Mouse (Mus musculus) left cerebral cortex, postnatal 10 days (tissue): ENCODE results near the gene Eme2. TPM values are rescaled to one million over a fixed set of nuclear protein-coding genes. Genes with fewer than 3 reads are reported as not detected.

Experiments
- DNase-seq, 2 experiments: peaks; one replicate each; pipeline ENCODE4 v3.0.0; 2021 to 2022; ENCODE audit warnings: low spot score in 2 of 2, mixed read lengths in 1 of 2; ENCODE audit errors: extremely low spot score in 1 of 2
- intact Hi-C: fragments of 180-260 bp; cut with DNase I; formaldehyde crosslinking; loops from one replicate; pipeline ENCODE4 v1.15.1; 2025
- total RNA-seq, 2 experiments: library from RNA; stranded (reverse); gene quantifications; 2 replicates each; pipeline ENCODE4 v1.2.3; 2021

The Eme2 gene
- total RNA-seq, 2 experiments from 2014 or later, result 53.9 to 56.6 TPM

DNA sequence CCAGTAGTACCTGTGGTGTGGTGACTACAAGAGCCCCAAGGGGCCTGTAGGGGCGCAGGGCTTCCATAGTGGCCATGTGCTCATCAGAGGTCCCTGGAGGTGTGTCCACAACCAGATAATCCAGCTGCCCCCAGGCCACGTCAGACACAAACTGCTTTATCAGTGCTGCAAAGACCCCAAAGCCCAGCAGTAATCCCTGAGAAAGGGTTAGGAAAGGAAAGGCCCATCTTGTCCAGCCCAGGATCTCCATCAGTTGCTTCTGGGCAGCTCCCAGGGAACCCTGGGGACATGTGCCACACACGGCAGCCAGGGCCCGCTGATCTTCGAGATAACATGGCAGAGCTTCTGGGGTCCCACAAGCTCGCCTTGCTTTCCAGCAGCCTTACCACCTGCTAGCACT is 10.5 kb downstream of the Eme2 start:
- no peak for DNase-seq
- intact Hi-C loops, result loop anchor here (5.0 kb wide), 1 partner anchor 147 kb away; the partner anchor contains the start of gene Msrb1

DNA sequence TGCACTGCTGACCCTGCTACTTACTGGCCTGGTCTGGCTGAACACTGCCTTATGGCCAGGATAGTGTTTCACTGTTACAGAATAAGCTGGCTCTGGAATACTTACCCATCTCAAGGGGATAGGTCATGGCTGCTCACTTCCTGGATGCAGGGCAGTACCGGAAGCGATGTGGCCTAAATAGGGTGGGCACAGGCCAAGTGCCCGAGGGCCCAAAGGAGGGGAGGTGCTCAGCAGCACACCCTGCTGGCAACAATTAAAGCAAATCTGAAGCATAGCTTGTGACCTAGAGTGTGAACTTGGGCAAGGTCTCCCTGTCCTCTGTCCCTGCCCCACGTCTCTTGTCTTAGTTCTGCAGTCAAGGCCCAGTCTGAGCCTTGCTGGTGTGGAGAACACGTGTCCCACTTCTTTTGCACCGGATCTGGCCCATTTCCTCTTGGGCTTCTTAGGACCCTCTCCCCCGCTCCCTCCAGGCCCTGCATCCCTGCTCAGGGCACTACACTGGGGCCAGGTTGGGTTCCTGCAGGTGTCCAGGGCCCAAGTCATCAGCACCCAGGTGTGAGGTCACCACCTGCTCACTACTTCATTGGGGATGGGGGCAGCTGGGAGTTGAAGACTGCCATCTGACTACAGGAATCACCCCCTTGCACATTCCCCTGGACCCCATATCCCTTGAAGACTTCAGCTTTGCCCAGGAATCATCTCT is 13.0 kb downstream of the Eme2 start:
- no peak for DNase-seq
- intact Hi-C loops, result loop anchor here (5.0 kb wide), 1 partner anchor 145 kb away; the partner anchor contains the start of gene Msrb1

DNA sequence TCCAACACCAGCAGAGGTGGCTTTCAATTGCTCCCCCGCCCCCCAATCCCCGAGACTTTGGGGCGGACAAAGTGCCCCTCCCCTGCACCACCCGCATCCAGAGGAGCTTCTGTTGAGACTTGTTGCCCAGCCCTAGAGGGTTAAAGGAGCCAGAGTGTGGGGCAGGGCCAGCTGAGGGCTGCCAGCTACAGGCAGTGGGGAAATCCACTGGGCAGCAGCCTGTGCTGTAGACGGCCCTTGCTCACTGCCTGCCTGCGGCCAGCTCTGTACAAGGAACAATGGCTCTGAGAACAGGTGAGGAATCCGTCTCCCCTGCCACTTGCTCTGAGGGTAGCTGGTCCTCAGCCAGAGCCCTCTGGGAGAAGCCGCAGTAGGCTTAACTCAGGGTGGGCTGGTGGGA is 16.4 kb downstream of the Eme2 start:
- intact Hi-C loops, result no loop called here
- no peak for DNase-seq

DNA sequence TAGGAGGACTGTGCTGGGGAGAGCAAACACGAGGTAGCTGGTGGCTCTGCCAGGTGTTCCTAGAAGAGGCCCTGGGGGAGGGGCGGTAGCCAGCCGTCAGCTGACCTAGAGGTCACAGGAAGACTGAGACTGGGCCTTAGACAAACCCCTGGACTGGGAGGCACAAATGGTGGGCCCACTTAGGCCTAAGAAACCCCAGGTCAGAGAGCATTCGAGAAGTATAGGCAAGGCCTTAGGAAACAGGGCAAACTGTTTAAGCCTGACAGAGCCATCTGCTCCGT is 16.8 kb downstream of the Eme2 start:
- DNase-seq, result no peak
- intact Hi-C loops, result no loop called here

DNA sequence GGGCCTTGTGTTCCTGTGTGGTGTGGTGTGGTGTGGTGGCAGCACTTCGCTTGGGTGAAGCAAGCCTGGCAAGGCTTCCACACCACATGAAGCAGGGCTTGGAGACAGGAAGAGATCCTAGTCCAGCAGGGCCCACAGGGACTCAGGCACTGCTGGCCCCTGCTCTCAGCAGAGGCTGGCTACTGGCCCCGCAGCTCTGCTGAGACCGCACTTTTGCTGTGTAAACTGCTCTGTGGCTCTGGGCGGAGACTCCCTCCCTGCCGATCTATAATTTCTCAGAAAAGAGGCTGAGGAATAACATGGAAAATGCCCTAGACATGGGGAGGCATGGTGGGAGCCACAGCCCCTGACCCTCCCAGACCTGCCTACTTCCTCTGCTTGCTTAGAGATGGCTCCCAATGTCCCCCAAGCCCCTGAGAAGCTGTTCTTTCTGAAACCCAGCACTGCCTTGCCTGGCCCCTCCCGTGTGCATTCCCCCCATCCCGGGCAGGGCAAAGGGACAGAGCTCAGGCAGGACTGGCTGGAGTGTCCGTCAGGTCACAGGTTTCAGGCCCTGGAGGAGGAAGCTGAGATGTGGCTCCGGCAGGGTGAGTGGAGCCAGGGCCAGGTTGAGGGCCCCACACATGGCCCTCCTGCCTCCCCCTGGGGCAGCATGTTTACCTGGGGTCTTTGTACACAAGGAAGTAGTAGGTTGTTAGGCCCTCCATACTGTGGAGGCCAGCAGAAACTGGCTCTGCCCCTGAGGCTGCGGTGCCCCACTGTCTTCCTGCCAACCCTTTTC is 17.4 kb downstream of the Eme2 start:
- intact Hi-C loops, result no loop called here
- DNase-seq, result no peak

DNA sequence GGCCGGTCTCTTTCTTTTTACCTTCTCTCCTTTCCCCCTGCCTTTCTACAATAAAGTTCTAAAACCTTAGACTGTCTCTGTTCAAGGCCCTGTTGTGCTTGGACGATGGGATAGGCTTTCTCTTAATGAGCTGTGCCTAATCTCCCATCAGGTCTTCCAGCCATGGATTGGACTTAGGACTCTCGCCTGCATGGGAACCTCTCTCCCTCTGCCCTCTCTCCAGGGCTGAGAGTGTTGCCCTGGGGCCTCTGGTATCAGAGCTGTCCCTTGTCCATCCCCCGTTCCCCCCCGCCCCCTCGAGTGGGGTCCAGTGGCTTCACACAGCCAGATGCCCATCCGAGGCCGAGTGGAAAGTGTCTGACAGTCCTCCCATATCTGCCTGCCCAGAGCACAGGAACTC is 19.9 kb downstream of the Eme2 start:
- intact Hi-C loops, result no loop called here
- DNase-seq, result no peak

DNA sequence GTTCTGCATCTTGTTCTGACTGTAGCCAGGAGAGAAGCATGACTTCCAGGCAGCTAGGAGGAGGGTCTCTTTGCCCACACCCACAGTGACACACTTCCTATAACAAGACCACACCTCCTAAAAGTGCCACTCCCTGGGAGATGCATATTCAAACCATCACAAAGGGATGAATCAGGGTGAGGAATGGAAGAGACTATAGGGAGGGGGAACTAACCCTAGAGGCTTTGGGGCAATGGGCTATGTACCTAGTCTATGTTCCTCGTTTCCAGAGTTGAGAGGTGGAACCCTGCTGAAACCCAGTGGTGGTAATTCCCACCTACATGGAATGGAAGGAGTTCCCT is 20.5 kb downstream of the Eme2 start:
- DNase-seq, result no peak
- intact Hi-C loops, result no loop called here

DNA sequence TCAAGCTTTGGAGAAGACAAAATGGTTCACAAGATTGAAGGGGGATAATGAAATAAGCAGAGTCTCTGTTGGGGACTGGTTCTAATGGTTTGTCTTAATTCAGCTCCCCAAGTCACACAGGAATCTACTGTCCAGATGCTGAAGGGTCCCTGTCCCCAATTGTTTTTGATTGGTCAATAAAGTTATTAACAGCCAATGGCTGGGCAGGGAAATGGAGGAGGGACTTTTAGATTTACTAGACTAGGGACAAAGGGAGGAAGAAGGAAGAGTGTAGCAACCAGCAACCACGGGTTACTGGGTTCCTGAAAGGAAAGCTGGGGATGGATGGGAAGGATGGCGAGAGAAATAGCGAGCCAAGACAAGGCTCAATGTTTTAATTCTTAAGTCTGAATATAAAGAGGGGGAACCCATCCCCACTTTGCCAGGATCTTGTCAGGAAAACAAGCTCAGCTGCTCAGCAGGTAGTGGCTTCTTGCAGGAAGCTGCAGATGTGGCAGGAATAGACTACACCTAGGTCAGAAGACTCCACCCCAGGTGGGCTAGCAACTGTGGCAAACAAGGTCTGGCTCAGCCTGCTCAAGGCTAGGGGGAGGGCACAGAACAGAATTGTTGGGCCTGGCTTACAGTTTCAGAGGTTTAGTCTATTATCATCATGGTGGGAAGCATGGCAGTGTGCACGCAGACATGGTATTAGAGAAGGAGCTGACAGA is 21.0 kb downstream of the Eme2 start:
- intact Hi-C loops, result no loop called here

DNA sequence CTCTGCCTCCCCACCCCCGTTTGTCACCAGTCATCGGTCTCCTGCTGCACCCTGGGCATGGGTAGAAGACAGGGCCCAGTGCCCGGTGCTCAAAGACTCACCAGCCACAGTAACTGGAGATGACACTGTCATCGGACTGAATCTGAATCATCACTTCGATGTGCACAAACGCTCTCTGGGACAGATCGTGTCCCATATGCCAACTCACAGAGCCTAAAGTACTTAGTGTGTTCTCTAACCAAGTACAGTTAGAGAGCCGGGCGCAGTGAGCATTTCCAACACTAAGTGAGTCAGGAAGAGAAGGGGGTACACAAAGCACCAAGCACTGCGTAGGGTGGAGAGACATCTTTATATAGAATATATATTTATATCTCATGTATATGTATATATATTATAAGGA is 27.0 kb downstream of the Eme2 start:
- DNase-seq, result no peak
- intact Hi-C loops, result no loop called here

More for the DNA sequence above, 21.0 kb downstream of the Eme2 start:
- no peak for DNase-seq

DNA sequence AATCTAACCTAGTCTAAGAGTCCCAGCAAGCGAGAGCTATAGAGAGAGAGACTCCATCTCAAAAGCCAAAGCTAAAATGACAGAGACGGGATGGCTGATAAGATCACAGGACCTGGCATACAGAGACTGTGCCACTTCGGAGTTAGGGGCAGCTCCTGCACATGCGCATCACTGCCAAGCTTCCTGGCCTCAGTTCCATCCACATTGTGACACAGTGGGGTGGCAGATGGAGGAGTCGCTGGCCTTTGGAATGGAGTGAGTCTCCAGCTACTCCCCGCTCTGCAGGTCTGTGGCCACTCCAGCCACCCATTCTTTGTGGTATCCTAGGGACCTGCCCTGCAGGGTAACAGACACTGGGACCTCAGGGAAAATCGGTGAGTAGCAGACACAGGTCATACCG is 29.1 kb downstream of the Eme2 start, which contains the start of gene Igfals:
Gene Igfals (plus strand): TSS at position 222 of the 400 bp plus-strand sequence.
- intact Hi-C loops, result no loop called here

DNA sequence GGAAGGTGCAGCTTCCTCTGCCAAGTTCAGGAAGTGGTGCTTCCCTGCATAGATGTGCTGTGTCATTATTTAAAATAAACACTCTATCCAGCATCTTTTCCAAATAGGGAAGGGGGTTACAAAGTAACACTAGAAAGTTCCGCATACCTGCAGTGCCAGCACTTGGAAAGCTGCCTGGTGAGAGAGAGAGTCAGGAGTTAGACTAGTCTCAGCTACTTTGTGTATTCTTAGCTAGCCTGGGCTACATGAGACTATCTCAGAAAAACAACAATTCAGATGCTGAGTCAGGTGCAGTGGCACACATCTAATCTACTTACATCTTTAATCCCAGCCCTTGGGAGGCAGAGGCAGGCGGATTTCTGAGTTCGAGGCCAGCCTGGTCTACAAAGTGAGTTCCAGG is 33.1 kb downstream of the Eme2 start:
- intact Hi-C loops, result no loop called here
- no peak for DNase-seq

More for the DNA sequence above, 29.1 kb downstream of the Eme2 start, which contains the start of gene Igfals:
- no peak for DNase-seq

DNA sequence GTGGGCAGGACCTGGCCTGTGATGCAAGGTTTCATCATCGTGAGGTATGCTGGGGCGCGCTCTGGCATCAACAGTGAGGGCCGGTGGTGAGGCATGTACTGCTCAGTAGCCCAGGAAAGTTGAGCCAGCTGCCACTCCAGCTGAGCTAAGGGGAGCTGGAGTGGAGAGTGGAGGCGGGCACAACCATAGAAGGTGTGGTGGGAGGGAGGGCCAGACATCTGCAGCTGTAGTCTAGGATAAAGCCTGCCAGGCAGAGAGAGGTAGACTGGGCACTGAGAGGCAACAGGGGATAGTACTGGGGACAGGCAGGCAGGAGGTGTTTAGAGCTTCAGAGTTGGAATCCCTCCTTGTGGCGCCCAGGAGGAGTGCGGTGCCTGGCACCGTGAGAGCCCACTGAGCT is 34.8 kb downstream of the Eme2 start:
- intact Hi-C loops, result no loop called here
- DNase-seq, result no peak

DNA sequence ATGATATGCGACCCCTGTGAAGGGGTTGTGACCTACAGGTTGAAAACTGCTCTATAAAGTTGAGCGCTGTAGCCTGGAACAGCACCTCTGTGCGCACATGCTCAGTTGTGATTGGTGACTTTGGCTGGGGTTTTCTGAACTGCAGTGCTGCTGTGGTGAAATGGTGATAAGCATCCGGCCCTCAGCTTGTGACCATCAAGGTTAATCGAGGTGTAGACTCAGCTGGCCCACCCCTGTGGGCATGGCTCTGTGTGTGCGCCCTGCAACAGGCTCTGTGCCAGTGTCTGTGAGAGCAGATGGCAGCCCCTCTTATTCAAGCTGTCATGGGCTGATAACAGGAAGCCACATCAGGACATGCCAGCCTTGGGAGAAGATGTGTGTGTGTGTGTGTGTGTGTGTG is 35.9 kb downstream of the Eme2 start:
- intact Hi-C loops, result no loop called here
- DNase-seq, result no peak

DNA sequence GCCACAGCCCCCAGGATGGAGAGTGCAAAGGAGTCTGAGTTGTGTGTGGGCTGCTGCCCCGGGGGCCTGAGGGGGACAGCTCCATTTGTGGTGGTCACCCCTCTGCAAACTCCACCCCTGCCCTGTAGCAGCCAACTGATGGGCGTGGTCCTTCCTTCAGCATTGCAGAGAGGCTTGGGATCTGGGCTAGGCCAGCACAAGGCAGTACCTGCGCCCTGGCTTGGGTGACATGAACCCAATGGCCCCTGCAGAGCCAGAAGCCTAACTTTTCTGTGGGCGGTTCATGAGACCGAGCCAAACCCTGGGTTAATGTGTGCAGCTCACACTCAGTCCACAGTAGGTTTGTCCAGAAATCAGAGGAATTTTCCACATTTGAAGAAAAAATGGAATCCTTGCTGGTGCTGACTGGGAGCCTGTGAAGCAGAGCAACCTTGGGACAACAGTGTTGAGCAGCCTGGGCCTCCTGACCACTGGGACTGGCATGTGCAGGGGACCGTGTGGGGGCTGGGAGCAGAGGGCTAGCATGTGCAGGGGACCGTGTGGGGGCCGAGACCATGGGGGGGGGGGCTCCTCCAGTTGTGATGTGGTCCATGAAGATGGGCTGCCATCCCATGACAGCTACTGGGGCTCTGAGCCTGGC is 36.9 kb downstream of the Eme2 start:
- intact Hi-C loops, result no loop called here
- no peak for DNase-seq

DNA sequence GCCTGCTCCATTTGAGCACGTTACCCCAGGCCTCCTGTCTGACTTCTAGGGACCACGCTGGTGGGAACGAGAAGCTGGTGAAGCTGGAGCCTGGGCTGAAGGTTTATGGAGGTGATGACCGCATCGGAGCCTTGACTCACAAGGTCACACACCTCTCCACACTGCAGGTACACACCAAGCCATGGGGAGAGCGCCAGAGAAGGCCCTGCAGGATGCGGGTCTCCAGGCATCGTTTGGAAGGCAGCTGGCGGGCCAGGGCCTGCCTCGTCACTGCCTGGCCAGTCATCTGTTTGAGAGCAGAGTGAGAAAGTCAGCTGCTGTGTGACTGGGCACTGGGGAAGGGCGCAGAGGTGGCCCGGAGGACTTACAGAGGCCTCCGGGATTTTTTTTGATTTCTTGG is 38.3 kb downstream of the Eme2 start:
- DNase-seq, result no peak
- intact Hi-C loops, result no loop called here

DNA sequence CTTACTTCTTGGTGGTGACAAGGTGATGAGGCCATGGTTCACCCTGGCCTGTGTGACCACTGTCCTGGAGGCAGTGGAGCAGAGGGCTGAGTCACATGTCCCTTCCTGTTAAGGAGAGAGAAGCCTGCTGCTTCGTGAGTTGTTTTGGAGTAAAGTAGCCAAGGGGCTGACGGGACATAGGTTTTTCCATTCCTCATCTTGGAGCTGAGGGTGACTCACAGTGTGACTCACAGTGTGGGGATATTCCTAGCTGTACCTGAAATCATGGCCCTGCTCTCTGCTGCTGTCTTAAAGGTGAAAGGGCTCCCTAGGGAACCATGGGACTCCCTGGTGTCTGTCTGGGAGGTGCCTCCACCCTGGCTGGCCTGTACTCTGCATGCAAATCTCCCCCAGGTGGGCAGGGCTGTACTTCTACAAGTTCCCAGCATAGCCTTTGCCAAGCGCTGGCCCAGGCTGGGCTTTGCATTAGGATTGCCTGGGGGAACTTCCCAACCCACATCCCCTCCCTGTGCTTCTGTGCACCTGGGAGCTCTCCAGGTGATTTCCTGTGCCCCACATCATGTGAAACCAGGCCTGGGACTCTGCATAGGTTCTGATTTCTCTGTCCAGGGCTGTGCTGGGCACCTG is 38.9 kb downstream of the Eme2 start:
- DNase-seq, result no peak

DNA sequence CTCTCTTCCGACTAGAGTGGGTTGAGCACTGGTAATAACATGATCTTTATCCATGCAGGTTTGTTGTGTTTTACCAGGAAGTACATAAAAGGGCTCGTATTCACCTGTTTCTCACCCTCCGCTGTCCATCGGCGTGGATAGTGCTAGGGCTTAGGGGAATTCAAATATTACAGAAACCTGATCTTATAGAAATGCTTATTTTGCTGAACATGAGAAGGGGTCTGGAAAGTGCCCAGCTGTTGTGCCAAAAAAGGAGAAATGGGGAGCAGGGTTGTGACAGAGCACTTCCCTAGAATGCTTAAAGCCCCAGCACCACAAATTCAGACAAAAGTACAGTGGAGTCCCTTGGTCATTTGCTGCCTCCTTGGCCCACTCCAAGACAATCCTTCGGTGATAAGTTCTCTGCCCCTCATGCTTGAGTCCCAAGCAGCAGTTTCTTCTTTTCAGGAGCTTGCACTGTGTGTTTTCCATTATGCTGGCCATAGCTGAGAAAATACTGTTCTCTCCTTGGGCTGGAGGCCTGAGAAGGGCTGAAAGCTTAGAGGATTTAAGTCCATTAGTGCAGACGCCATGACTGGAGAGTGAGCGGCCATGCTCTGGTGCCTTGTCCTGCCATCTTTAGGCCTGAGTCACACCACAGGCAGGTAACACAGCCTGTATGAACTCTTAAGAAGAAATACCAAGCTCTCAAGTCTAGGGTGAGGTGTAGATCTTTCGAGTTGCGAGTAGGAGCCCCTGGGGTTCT is 43.3 kb downstream of the Eme2 start:
- intact Hi-C loops, result no loop called here

More for the DNA sequence above, 38.9 kb downstream of the Eme2 start:
- intact Hi-C loops, result no loop called here

DNA sequence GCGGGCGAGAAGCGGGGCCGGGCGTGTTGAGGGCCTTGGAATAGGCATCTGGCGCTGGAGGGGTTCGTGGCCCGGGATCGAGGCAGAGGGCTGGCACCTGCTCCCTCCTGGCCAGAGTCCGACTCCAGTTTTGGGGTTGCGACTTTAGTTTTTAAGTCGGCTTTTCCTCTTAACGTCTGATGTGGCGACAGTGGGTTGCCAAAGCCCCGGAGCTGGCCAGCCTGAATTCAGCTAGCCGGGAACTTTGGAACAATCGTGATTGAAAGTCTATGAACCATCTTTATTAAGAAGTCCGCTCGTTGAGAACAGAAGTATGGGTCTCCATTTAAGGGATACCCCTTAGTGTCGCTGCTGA is 44.1 kb downstream of the Eme2 start:
- no peak for DNase-seq
- intact Hi-C loops, result no loop called here

More for the DNA sequence above, 43.3 kb downstream of the Eme2 start:
- DNase-seq, result no peak
